Mouse (Mus musculus) myocyte (in vitro differentiated cells): ENCODE measurements at regions not wholly inside any gene's neighbourhood (a gene's known extent, or its start where the extent isn't known, plus 50 kb on each side); places are given as distances from the start of the nearest gene placed in this dataset.

ENCODE experiments used
- H3K27me3 ChIP-seq: one replicate; pipeline ENCODE4 v1.6.1; 2011; ENCODE audit not compliant: control insufficient read depth, insufficient read depth, insufficient read length
- H3K36me3 ChIP-seq: one replicate; pipeline ENCODE4 v1.6.1; 2011; ENCODE audit not compliant: control insufficient read depth, insufficient read depth
- H3K4me2 ChIP-seq: one replicate; pipeline ENCODE4 v1.6.1; 2011; ENCODE audit warnings: low read depth, control low read depth
- H3K4me3 ChIP-seq: one replicate; pipeline ENCODE4 v1.5.1; 2011; ENCODE audit warnings: mild to moderate bottlenecking, control low read depth, moderate library complexity
- H3K79me2 ChIP-seq: one replicate; pipeline ENCODE4 v1.6.1; 2011; ENCODE audit not compliant: control insufficient read depth, insufficient read depth
- H3ac ChIP-seq: one replicate; pipeline ENCODE4 v1.6.1; 2011; ENCODE audit not compliant: control insufficient read depth, insufficient read length
- CEBPB ChIP-seq: IDR thresholded peaks from 2 replicates; pipeline ENCODE4 v1.6.1; 2011; ENCODE audit warnings: mild to moderate bottlenecking, moderate library complexity; ENCODE audit not compliant: poor library complexity, insufficient read depth, severe bottlenecking
- E2F4 ChIP-seq: IDR thresholded peaks from one replicate; pipeline ENCODE4 v1.6.1; 2011; ENCODE audit warnings: mild to moderate bottlenecking, control low read depth, moderate library complexity; ENCODE audit not compliant: insufficient read depth
- MAX ChIP-seq: IDR thresholded peaks from one replicate; pipeline ENCODE4 v1.6.1; 2011; ENCODE audit warnings: low read depth, mild to moderate bottlenecking, control low read depth
- MYOD1 ChIP-seq, 3 experiments: IDR thresholded peaks; one replicate each; pipeline ENCODE4 v1.6.1; 2011; ENCODE audit warnings: control low read depth in 2 of 3, low read depth in 2 of 3, mild to moderate bottlenecking in 2 of 3, moderate library complexity in 1 of 3; ENCODE audit not compliant: insufficient read length in 2 of 3, control insufficient read depth in 1 of 3
- MYOG ChIP-seq, 3 experiments: IDR thresholded peaks; one replicate each; pipeline ENCODE4 v1.6.1; 2011; ENCODE audit warnings: control low read depth in 2 of 3, low read depth in 2 of 3, mild to moderate bottlenecking in 2 of 3; ENCODE audit not compliant: insufficient read length in 2 of 3, control insufficient read depth in 1 of 3, insufficient read depth in 1 of 3
- POLR2A ChIP-seq: IDR thresholded peaks from one replicate; pipeline ENCODE4 v1.6.1; 2011; ENCODE audit warnings: low read depth, mild to moderate bottlenecking, control low read depth, moderate library complexity; ENCODE audit not compliant: insufficient read length
- POLR2AphosphoS2 ChIP-seq: IDR thresholded peaks from one replicate; pipeline ENCODE4 v1.6.1; 2011; ENCODE audit warnings: low read depth, control low read depth; ENCODE audit not compliant: insufficient read length
- REST ChIP-seq: IDR thresholded peaks from one replicate; pipeline ENCODE4 v1.6.1; 2011; ENCODE audit warnings: mild to moderate bottlenecking, control low read depth, moderate library complexity; ENCODE audit not compliant: insufficient read depth, insufficient read length
- SRF ChIP-seq: IDR thresholded peaks from one replicate; pipeline ENCODE4 v1.6.1; 2011; ENCODE audit warnings: low read depth; ENCODE audit not compliant: control insufficient read depth, insufficient read length
- TCF12 ChIP-seq: IDR thresholded peaks from one replicate; pipeline ENCODE4 v1.6.1; 2011; ENCODE audit warnings: mild to moderate bottlenecking, control low read depth; ENCODE audit not compliant: poor library complexity, insufficient read depth, severe bottlenecking
- TCF3 ChIP-seq: IDR thresholded peaks from one replicate; pipeline ENCODE4 v1.6.1; 2011; ENCODE audit warnings: low read depth, control low read depth; ENCODE audit not compliant: insufficient read length
- USF1 ChIP-seq: IDR thresholded peaks from one replicate; pipeline ENCODE4 v1.6.1; 2011; ENCODE audit warnings: low read depth, mild to moderate bottlenecking, control low read depth, moderate library complexity

DNA sequence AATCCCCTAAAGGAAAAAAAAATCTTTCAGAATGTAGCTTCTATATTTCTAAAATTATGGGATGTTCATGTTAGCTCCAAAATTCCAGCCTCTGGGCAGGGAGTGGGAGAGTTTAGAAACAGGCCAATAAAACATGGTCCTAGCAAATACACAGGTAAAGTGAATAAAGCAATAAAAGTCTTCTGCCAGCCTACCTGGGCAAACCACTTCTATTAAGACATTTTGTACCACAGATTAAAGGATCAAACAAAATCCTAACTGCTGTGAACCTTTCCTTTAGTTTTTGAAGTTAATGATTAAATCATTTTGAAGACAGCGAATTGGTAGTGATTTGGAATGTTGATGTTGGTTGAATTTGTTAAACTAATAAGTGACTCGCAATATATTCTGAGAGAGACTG lies 112.9 kb downstream of the Hpgd start:
- no peak for TF ChIP-seq MYOG (IDR thresholded peaks at IDR 0.05; ENCODE audit: control insufficient read depth in 1 of 3, insufficient read depth in 1 of 3, insufficient read length in 2 of 3, low read depth in 2 of 3)
- TF ChIP-seq POLR2AphosphoS2 = no peak
- no peak for TF ChIP-seq POLR2A
- no peak for TF ChIP-seq MYOD1 (IDR thresholded peaks at IDR 0.05; ENCODE audit: control insufficient read depth in 1 of 3, insufficient read length in 2 of 3, low read depth in 2 of 3)
- TF ChIP-seq REST = no peak
- no peak overlapping the region for H3K4me3 ChIP-seq
- H3K4me2 ChIP-seq = no peak overlapping the region
- H3K36me3 ChIP-seq = no peaks in the 10 kb centered on the region
- H3K27me3 ChIP-seq = no peaks in the 10 kb centered on the region
- H3K79me2 ChIP-seq = no peaks in the 10 kb centered on the region
- no peak overlapping the region for H3ac ChIP-seq

DNA sequence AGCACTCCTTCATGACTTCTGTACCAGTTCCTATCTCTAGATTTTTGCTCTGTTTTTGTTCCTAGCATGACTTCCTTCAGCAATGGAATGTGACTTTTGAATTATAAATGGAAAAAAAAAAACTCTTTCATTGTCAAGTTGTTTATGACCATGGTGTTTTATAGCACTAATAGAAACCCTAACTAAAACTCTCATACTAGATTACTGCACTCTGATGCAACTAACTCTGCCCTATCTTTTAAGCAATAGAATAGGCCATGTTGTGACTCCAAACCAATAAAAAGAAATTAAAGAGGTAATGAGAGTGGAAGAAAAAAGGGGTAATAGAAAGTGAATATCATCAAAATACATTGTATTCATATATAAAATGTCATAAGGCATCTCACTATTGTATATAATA lies 111.9 kb downstream of the Hpgd start:
- Histone ChIP-seq H3K27me3 (no peaks in the 10 kb centered on the region), H3K4me2 (no peak overlapping the region), H3K36me3 (no peaks in the 10 kb centered on the region), H3ac (no peak overlapping the region), H3K4me3 (no peak overlapping the region), H3K79me2 (no peaks in the 10 kb centered on the region)
- TF ChIP-seq MAX (no peak), MYOD1 (IDR thresholded peaks at IDR 0.05; ENCODE audit: control insufficient read depth in 1 of 3, insufficient read length in 2 of 3, low read depth in 2 of 3) (no peak), MYOG (IDR thresholded peaks at IDR 0.05; ENCODE audit: control insufficient read depth in 1 of 3, insufficient read depth in 1 of 3, insufficient read length in 2 of 3, low read depth in 2 of 3) (no peak), E2F4 (no peak), SRF (no peak), TCF3 (no peak), REST (no peak), CEBPB (no peak), POLR2AphosphoS2 (no peak), TCF12 (no peak), USF1 (no peak), POLR2A (no peak)

DNA sequence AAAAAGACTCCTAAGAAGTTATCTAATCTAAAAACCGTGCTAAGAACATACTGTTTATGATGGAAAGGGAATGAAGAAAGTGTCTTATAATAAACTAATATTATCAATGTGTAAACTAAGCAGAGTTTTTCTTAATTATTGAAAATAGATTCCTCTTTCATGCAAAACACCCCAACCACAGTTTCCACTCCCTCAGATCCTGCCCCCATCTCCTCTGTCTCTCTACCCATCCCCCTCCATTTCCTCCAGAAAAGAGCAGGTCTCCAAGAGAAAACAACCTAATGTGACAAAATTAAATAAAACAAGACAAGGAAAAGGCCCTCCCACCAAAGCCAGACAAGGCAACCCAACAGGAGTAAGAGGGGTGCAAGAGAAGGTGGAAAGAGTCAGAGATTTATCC lies 103.2 kb downstream of the Hpgd start:
- no peaks in the 10 kb centered on the region for H3K36me3 ChIP-seq
- H3K79me2 ChIP-seq = no peaks in the 10 kb centered on the region
- no peak overlapping the region for H3K4me3 ChIP-seq
- no peak overlapping the region for H3K4me2 ChIP-seq
- TF ChIP-seq MAX (no peak), MYOG (IDR thresholded peaks at IDR 0.05; ENCODE audit: control insufficient read depth in 1 of 3, insufficient read depth in 1 of 3, insufficient read length in 2 of 3, low read depth in 2 of 3) (no peak), SRF (no peak), E2F4 (no peak), REST (no peak), TCF12 (no peak), USF1 (no peak), POLR2A (no peak), POLR2AphosphoS2 (no peak), CEBPB (no peak), TCF3 (no peak), MYOD1 (IDR thresholded peaks at IDR 0.05; ENCODE audit: control insufficient read depth in 1 of 3, insufficient read length in 2 of 3, low read depth in 2 of 3) (no peak)
- H3K27me3 ChIP-seq = no peaks in the 10 kb centered on the region
- no peak overlapping the region for H3ac ChIP-seq

DNA sequence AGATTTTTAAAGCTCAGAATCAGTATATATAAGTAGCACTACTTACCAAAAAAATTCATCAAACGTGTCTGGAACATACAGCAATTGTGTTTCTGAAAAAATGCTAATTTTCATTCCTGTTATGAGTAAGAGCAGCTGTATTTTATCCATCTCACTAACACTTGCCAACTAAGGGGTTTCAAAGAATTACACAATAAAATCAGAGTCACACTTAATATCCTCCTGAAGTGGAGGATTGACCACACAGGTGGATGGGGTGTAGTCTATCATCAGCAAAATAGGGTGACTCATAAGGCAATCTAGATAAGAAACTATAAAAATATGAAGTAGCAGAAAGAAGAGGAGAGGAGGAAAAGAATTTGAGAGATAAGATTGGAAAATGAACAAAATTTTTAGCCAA lies 102.0 kb downstream of the Hpgd start:
- TF ChIP-seq MYOG (IDR thresholded peaks at IDR 0.05; ENCODE audit: control insufficient read depth in 1 of 3, insufficient read depth in 1 of 3, insufficient read length in 2 of 3, low read depth in 2 of 3) = no peak

DNA sequence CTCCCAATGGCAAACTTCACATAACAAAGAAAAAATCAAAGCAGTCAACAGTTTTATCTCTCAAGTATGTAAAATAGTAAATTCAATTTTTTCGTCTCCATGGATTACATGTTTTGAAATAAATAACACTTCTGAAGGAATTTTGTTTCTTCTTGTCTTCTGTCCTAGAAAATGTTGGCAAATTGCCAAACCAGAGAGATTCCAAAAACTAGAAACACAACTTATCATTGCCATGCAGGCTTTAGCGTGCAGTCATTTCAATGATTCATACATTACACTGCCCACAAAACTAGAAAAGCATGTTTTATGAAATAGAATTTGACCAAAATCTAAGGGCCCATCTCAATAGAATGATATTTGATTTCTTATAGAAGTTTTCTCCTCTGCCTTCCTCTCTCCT lies 98.2 kb downstream of the Hpgd start:
- H3K79me2 ChIP-seq = no peaks in the 10 kb centered on the region
- TF ChIP-seq REST (no peak), MYOG (IDR thresholded peaks at IDR 0.05; ENCODE audit: control insufficient read depth in 1 of 3, insufficient read depth in 1 of 3, insufficient read length in 2 of 3, low read depth in 2 of 3) (no peak), TCF3 (no peak), CEBPB (no peak), TCF12 (no peak), USF1 (no peak), POLR2AphosphoS2 (no peak)
- peak overlapping the region; percentile 19 for H3K4me2 ChIP-seq
- no peak overlapping the region for H3K4me3 ChIP-seq
- H3K36me3 ChIP-seq = no peaks in the 10 kb centered on the region
- no peak overlapping the region for H3ac ChIP-seq
- H3K27me3 ChIP-seq = no peaks in the 10 kb centered on the region

More for the DNA sequence above, 102.0 kb downstream of the Hpgd start:
- Histone ChIP-seq H3ac (no peak overlapping the region), H3K36me3 (no peaks in the 10 kb centered on the region), H3K4me3 (no peak overlapping the region), H3K79me2 (no peaks in the 10 kb centered on the region), H3K27me3 (no peaks in the 10 kb centered on the region), H3K4me2 (no peak overlapping the region)
